Mouse (Mus musculus): ENCODE measurements around the gene Abr. TPM values are rescaled to one million over a fixed set of nuclear protein-coding genes. Genes with fewer than 3 reads are reported as not detected.

Abr gene
- polyA plus RNA-seq, 1 experiment, result 161 TPM

GRCm38 (mm10) chr11:76599219-76599618 lies 22.9 kb downstream of the Abr start:
- H3K4me1 ChIP-seq (ENCODE audit: control insufficient read depth, insufficient read depth, insufficient read length, low read length), result peaks cover 7% of the 10 kb centered on the region; the same call in 1 of the 2 replicates
- 0 out of 2 replicates have a peak overlapping the region, but pooled peaks have one; percentile 25 for H3K27ac ChIP-seq (ENCODE audit: insufficient read depth, low read depth, low read length)
- no peak overlapping the region for H3K4me3 ChIP-seq (ENCODE audit: low read depth, low read length)
- TF ChIP-seq POLR2A (IDR thresholded peaks at IDR 0.05; ENCODE audit: low read depth, low read length), result no peak
- TF ChIP-seq CTCF (IDR thresholded peaks at IDR 0.05; ENCODE audit: extremely low read depth, insufficient read length, insufficient replicate concordance, low read depth, low read length), result no peak
- 8% methylated on average over 2 of the region's 2 CpGs for WGBS
- no peaks in the 10 kb centered on the region for H3K36me3 ChIP-seq (ENCODE audit: control insufficient read depth, insufficient read depth, low read length)
- no peaks in the 10 kb centered on the region for H3K27me3 ChIP-seq (ENCODE audit: control insufficient read depth, insufficient read depth, low read length)

- Histone ChIP-seq H3K4me3 (ENCODE audit: low read depth, low read length) (no peak overlapping the region), H3K27me3 (ENCODE audit: control insufficient read depth, insufficient read depth, low read length) (no peaks in the 10 kb centered on the region), H3K4me1 (ENCODE audit: control insufficient read depth, insufficient read depth, insufficient read length, low read length) (peaks cover 9% of the 10 kb centered on the region), H3K27ac (ENCODE audit: insufficient read depth, low read depth, low read length) (no peak overlapping the region), H3K36me3 (ENCODE audit: control insufficient read depth, insufficient read depth, low read length) (no peaks in the 10 kb centered on the region)
- TF ChIP-seq CTCF (IDR thresholded peaks at IDR 0.05; ENCODE audit: extremely low read depth, insufficient read length, insufficient replicate concordance, low read depth, low read length), result no peak
- 30% methylated on average over 5 of the region's 5 CpGs for WGBS
These were observed 23.4 kb downstream of the Abr start for GRCm38 (mm10) chr11:76598757-76599156.

- TF ChIP-seq POLR2A (IDR thresholded peaks at IDR 0.05; ENCODE audit: low read depth, low read length) (no peak), CTCF (IDR thresholded peaks at IDR 0.05; ENCODE audit: extremely low read depth, insufficient read length, insufficient replicate concordance, low read depth, low read length) (no peak)
- Histone ChIP-seq H3K36me3 (ENCODE audit: control insufficient read depth, insufficient read depth, low read length) (no peaks in the 10 kb centered on the region), H3K4me3 (ENCODE audit: low read depth, low read length) (no peak overlapping the region), H3K4me1 (ENCODE audit: control insufficient read depth, insufficient read depth, insufficient read length, low read length) (peaks cover 8% of the 10 kb centered on the region), H3K27ac (ENCODE audit: insufficient read depth, low read depth, low read length) (0 out of 2 replicates have a peak overlapping the region, but pooled peaks have one; percentile 12), H3K27me3 (ENCODE audit: control insufficient read depth, insufficient read depth, low read length) (no peaks in the 10 kb centered on the region)
- WGBS, result 81% methylated on average over 4 of the region's 4 CpGs
These were observed 28.3 kb downstream of the Abr start for GRCm38 (mm10) chr11:76593620-76594326.

GRCm38 (mm10) chr11:76589746-76590145 lies 32.4 kb downstream of the Abr start:
- Histone ChIP-seq H3K27ac (ENCODE audit: insufficient read depth, low read depth, low read length) (0 out of 2 replicates have a peak overlapping the region, but pooled peaks have one; percentile 7), H3K4me3 (ENCODE audit: low read depth, low read length) (no peak overlapping the region), H3K27me3 (ENCODE audit: control insufficient read depth, insufficient read depth, low read length) (no peaks in the 10 kb centered on the region), H3K4me1 (ENCODE audit: control insufficient read depth, insufficient read depth, insufficient read length, low read length) (peaks cover 9% of the 10 kb centered on the region), H3K36me3 (ENCODE audit: control insufficient read depth, insufficient read depth, low read length) (no peaks in the 10 kb centered on the region)
- TF ChIP-seq POLR2A (IDR thresholded peaks at IDR 0.05; ENCODE audit: low read depth, low read length) (no peak), CTCF (IDR thresholded peaks at IDR 0.05; ENCODE audit: extremely low read depth, insufficient read length, insufficient replicate concordance, low read depth, low read length) (no peak)
- 79% methylated on average over 5 of the region's 5 CpGs for WGBS

- TF ChIP-seq POLR2A (IDR thresholded peaks at IDR 0.05; ENCODE audit: low read depth, low read length), result no peak
- no peak for TF ChIP-seq CTCF (IDR thresholded peaks at IDR 0.05; ENCODE audit: extremely low read depth, insufficient read length, insufficient replicate concordance, low read depth, low read length)
- H3K36me3 ChIP-seq (ENCODE audit: control insufficient read depth, insufficient read depth, low read length), result no peaks in the 10 kb centered on the region
- no peaks in the 10 kb centered on the region for H3K27me3 ChIP-seq (ENCODE audit: control insufficient read depth, insufficient read depth, low read length)
- H3K27ac ChIP-seq (ENCODE audit: insufficient read depth, low read depth, low read length), result 0 out of 2 replicates have a peak overlapping the region, but pooled peaks have one; percentile 12
- H3K4me3 ChIP-seq (ENCODE audit: low read depth, low read length), result no peak overlapping the region
- WGBS, result 57% methylated on average over 10 of the region's 10 CpGs
- peaks cover 8% of the 10 kb centered on the region for H3K4me1 ChIP-seq (ENCODE audit: control insufficient read depth, insufficient read depth, insufficient read length, low read length)
These were observed 33.3 kb downstream of the Abr start for GRCm38 (mm10) chr11:76588632-76589485.

GRCm38 (mm10) chr11:76588032-76588431 lies 34.1 kb downstream of the Abr start:
- 78% methylated on average over 2 of the region's 2 CpGs for WGBS
- no peak for TF ChIP-seq CTCF (IDR thresholded peaks at IDR 0.05; ENCODE audit: extremely low read depth, insufficient read length, insufficient replicate concordance, low read depth, low read length)
- TF ChIP-seq POLR2A (IDR thresholded peaks at IDR 0.05; ENCODE audit: low read depth, low read length), result no peak
- no peaks in the 10 kb centered on the region for H3K27me3 ChIP-seq (ENCODE audit: control insufficient read depth, insufficient read depth, low read length)
- peaks cover 7% of the 10 kb centered on the region; the same call in 1 of the 2 replicates for H3K4me1 ChIP-seq (ENCODE audit: control insufficient read depth, insufficient read depth, insufficient read length, low read length)
- H3K27ac ChIP-seq (ENCODE audit: insufficient read depth, low read depth, low read length), result peak overlapping the region; percentile 74
- H3K36me3 ChIP-seq (ENCODE audit: control insufficient read depth, insufficient read depth, low read length), result no peaks in the 10 kb centered on the region
- H3K4me3 ChIP-seq (ENCODE audit: low read depth, low read length), result no peak overlapping the region

- H3K27ac ChIP-seq (ENCODE audit: insufficient read depth, low read depth, low read length), result peak overlapping the region; percentile 74
- H3K36me3 ChIP-seq (ENCODE audit: control insufficient read depth, insufficient read depth, low read length), result no peaks in the 10 kb centered on the region
- peaks cover 7% of the 10 kb centered on the region; the same call in 1 of the 2 replicates for H3K4me1 ChIP-seq (ENCODE audit: control insufficient read depth, insufficient read depth, insufficient read length, low read length)
- H3K27me3 ChIP-seq (ENCODE audit: control insufficient read depth, insufficient read depth, low read length), result no peaks in the 10 kb centered on the region
- TF ChIP-seq POLR2A (IDR thresholded peaks at IDR 0.05; ENCODE audit: low read depth, low read length), result no peak
- TF ChIP-seq CTCF (IDR thresholded peaks at IDR 0.05; ENCODE audit: extremely low read depth, insufficient read length, insufficient replicate concordance, low read depth, low read length), result no peak
- WGBS, result 82% methylated on average over 1 of the region's 1 CpGs
- H3K4me3 ChIP-seq (ENCODE audit: low read depth, low read length), result no peak overlapping the region
These were observed 34.8 kb downstream of the Abr start for GRCm38 (mm10) chr11:76587333-76587732.
